Mouse (Mus musculus): ENCODE measurements at regions not wholly inside any gene's neighbourhood (a gene's known extent, or its start where the extent isn't known, plus 50 kb on each side); places are given as distances from the start of the nearest gene placed in this dataset.

DNA sequence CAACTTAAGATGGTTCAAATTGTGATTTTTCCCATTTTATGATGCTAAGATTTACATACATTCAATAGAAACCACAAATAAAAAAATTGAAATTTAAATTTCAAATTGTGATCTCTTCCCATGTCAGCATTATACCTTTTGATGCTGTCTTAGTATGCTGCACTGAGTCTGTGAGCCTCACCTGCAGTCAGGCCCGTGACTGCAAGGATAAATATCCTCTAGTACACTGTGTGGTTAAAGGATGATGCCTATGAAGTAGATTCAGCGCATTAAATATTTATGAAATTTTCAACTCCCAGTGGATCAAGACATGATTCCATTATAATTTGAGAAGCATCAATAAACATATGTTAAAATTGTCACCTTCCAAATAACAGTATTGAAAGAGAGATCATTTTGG is 340.4 kb downstream of the Mllt3 start:
- TF ChIP-seq CTCF (IDR thresholded peaks at IDR 0.05; ENCODE audit: control insufficient read depth, insufficient read depth, insufficient read length) (no peak), USF1 (IDR thresholded peaks at IDR 0.05; ENCODE audit: low read depth) (no peak), MAX (IDR thresholded peaks at IDR 0.05) (no peak), MYOD1 (IDR thresholded peaks at IDR 0.05; ENCODE audit: control insufficient read depth, insufficient read length, low read depth) (no peak), MYOG (IDR thresholded peaks at IDR 0.05; ENCODE audit: control insufficient read depth, extremely low read depth, insufficient read length) (no peak), CEBPB (IDR thresholded peaks at IDR 0.05; ENCODE audit: low read depth) (no peak)
